In the genomic region with DNA sequence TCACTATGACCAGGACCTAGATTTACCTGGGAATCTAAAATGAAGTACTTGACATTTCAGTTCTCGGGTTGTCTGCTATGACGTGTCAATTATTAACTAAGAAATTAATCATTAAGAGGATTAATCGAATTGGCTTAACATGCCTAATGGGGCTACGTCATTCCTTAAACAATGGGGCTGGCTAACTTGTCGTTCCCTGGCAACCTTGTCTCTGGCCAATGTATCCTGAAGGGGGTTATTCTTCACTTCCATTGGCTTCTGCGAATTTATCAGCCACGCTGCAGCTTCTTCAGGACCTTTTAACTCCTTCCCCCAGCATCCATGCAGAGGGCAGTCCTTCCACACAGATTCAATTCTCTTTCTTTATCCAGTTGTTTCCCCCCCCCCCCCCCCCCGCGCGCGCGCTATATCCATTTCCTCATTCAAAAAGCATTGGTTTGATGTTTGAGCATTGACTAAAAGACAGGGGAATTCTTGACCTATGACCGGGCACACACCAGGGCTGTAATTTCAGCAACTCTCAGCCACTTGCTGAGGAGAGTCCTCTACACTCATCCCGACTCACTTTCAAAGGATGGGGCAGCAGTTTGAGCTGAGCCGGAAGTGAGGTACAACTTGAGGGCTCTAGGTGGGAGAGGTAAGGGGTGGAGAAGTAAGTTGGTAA, we compare ENCODE assay signal across 13 mouse cellular contexts.
A peak's percentile ranks its signal among the peaks of the same experiment; 100 is the strongest.
DNase-seq lines count a peak whose midpoint lies in the region; ATAC-seq and TF ChIP-seq lines count a peak whose summit lies in the region.
"Had no signal": no experiment of that assay in that cellular context is flagged by ENCODE, and none has a peak within 500 bp of the region (broad histone marks: within the 10 kb centered on the region; RNA-seq: fewer than 3 reads in every experiment).

No protein-coding gene starts in this region.

- no peak overlapping the region for H3K4me2 ChIP-seq in heart, postnatal 0 days (ENCODE audit: low read depth, low read length)
- peak overlapping the region; percentile 26 for H3K4me2 ChIP-seq in intestine, embryonic 16.5 days (ENCODE audit: low read depth, low read length)
- H3K4me2 ChIP-seq in kidney, postnatal 0 days (ENCODE audit: low read length): no peak overlapping the region; the same call in 1 of the 2 replicates
- H3K4me2 ChIP-seq in forebrain, embryonic 14.5 days (ENCODE audit: low read length): no peak overlapping the region
- H3K4me2 ChIP-seq: midbrain, embryonic 12.5 days; neural tube, embryonic 12.5 days had no signal

- H3K4me1 ChIP-seq in heart, postnatal 0 days (ENCODE audit: control insufficient read depth, insufficient read depth): peaks cover 14% of the 10 kb centered on the region; the same call in 1 of the 2 replicates
- peaks cover 11% of the 10 kb centered on the region; the same call in 1 of the 2 replicates for H3K4me1 ChIP-seq in intestine, embryonic 16.5 days (ENCODE audit: control insufficient read depth, insufficient read depth, low read length)
- 0 out of 2 replicates have a peak, but pooled peaks cover 11% of the 10 kb centered on the region for H3K4me1 ChIP-seq in kidney, postnatal 0 days (replicated peaks; ENCODE audit: insufficient read depth, low read length)
- H3K4me1 ChIP-seq in small intestine, adult 2 months (ENCODE audit: control insufficient read depth, insufficient read depth, insufficient read length, low read length): peaks cover 10% of the 10 kb centered on the region; the same call in 1 of the 2 replicates
- H3K4me1 ChIP-seq in forebrain, embryonic 14.5 days (ENCODE audit: control insufficient read depth, insufficient read depth, low read length): no peaks in the 10 kb centered on the region

- TF ChIP-seq CTCF in heart, postnatal 0 days (IDR thresholded peaks at IDR 0.05; ENCODE audit: low read depth): no peak
- TF ChIP-seq CTCF in kidney, postnatal 0 days (IDR thresholded peaks at IDR 0.05; ENCODE audit: low read depth): no peak
- TF ChIP-seq CTCF in small intestine, adult 2 months (IDR thresholded peaks at IDR 0.05; ENCODE audit: extremely low read depth, insufficient read length, insufficient replicate concordance, low read depth, low read length): no peak

- H3K4me3 ChIP-seq in heart, postnatal 0 days (ENCODE audit: low read depth, low read length): no peak overlapping the region
- 0 out of 2 replicates have a peak overlapping the region, but pooled peaks have one; percentile 7 for H3K4me3 ChIP-seq in intestine, embryonic 16.5 days (ENCODE audit: low read length)
- no peak overlapping the region for H3K4me3 ChIP-seq in kidney, postnatal 0 days (replicated peaks; ENCODE audit: low read depth, low read length)
- H3K4me3 ChIP-seq in small intestine, adult 2 months (ENCODE audit: low read depth, low read length): peak overlapping the region; percentile 20
- no peak overlapping the region for H3K4me3 ChIP-seq in forebrain, embryonic 14.5 days (ENCODE audit: low read depth, low read length)
- H3K4me3 ChIP-seq: erythroblast, embryonic 14.5 days; midbrain, embryonic 12.5 days; neural tube, embryonic 12.5 days had no signal

- H3K36me3 ChIP-seq in heart, postnatal 0 days (replicated peaks; ENCODE audit: control insufficient read depth, insufficient read depth, low read length): no peaks in the 10 kb centered on the region
- no peaks in the 10 kb centered on the region for H3K36me3 ChIP-seq in intestine, embryonic 16.5 days (ENCODE audit: control insufficient read depth, insufficient read depth, low read length)
- no peaks in the 10 kb centered on the region for H3K36me3 ChIP-seq in kidney, postnatal 0 days (ENCODE audit: insufficient read depth, low read length)
- no peaks in the 10 kb centered on the region for H3K36me3 ChIP-seq in small intestine, adult 2 months (ENCODE audit: control insufficient read depth, insufficient read depth, low read length)
- no peaks in the 10 kb centered on the region for H3K36me3 ChIP-seq in forebrain, embryonic 14.5 days (ENCODE audit: control insufficient read depth, insufficient read depth, low read length)
- H3K36me3 ChIP-seq: midbrain, embryonic 12.5 days; neural tube, embryonic 12.5 days had no signal

- no peaks in the 10 kb centered on the region for H3K27me3 ChIP-seq in heart, postnatal 0 days (ENCODE audit: control insufficient read depth, insufficient read depth, low read length)
- H3K27me3 ChIP-seq in intestine, embryonic 16.5 days (replicated peaks; ENCODE audit: control insufficient read depth, insufficient read depth, low read length): no peaks in the 10 kb centered on the region
- H3K27me3 ChIP-seq in kidney, postnatal 0 days (ENCODE audit: insufficient read depth, low read length): no peaks in the 10 kb centered on the region
- H3K27me3 ChIP-seq in small intestine, adult 2 months (ENCODE audit: control insufficient read depth, insufficient read depth, low read length): no peaks in the 10 kb centered on the region
- H3K27me3 ChIP-seq in forebrain, embryonic 14.5 days (replicated peaks; ENCODE audit: control insufficient read depth, insufficient read depth, low read length): no peaks in the 10 kb centered on the region
- H3K27me3 ChIP-seq: midbrain, embryonic 12.5 days; neural tube, embryonic 12.5 days had no signal

- 0 out of 2 replicates have a peak overlapping the region, but pooled peaks have one; percentile 5 for H3K9ac ChIP-seq in heart, postnatal 0 days (replicated peaks; ENCODE audit: low read depth, low read length)
- no peak overlapping the region for H3K9ac ChIP-seq in intestine, embryonic 16.5 days (ENCODE audit: low read depth, low read length)
- no peak overlapping the region for H3K9ac ChIP-seq in kidney, postnatal 0 days (ENCODE audit: low read depth, low read length)
- H3K9ac ChIP-seq in forebrain, embryonic 14.5 days (ENCODE audit: low read length): no peak overlapping the region
- H3K9ac ChIP-seq: midbrain, embryonic 12.5 days; neural tube, embryonic 12.5 days had no signal

- H3K9me3 ChIP-seq in heart, postnatal 0 days (replicated peaks; ENCODE audit: control insufficient read depth, low read length): no peaks in the 10 kb centered on the region
- H3K9me3 ChIP-seq in intestine, embryonic 16.5 days (ENCODE audit: control insufficient read depth, low read length): no peaks in the 10 kb centered on the region
- no peaks in the 10 kb centered on the region for H3K9me3 ChIP-seq in kidney, postnatal 0 days (replicated peaks; ENCODE audit: low read length)
- no peaks in the 10 kb centered on the region for H3K9me3 ChIP-seq in forebrain, embryonic 14.5 days (replicated peaks; ENCODE audit: control insufficient read depth, low read length)
- H3K9me3 ChIP-seq: midbrain, embryonic 12.5 days; neural tube, embryonic 12.5 days had no signal

- H3K27ac ChIP-seq in heart, postnatal 0 days (ENCODE audit: low read depth): peak overlapping the region; percentile 78
- peak overlapping the region; percentile 48; the same call in 1 of the 2 replicates for H3K27ac ChIP-seq in intestine, embryonic 16.5 days (ENCODE audit: low read length)
- peak overlapping the region; percentile 87 for H3K27ac ChIP-seq in kidney, postnatal 0 days
- peak overlapping the region; percentile 4; the same call in 1 of the 2 replicates for H3K27ac ChIP-seq in small intestine, adult 2 months (ENCODE audit: insufficient read depth, low read depth, low read length)
- H3K27ac ChIP-seq in forebrain, embryonic 14.5 days (ENCODE audit: low read depth, low read length): no peak overlapping the region
- H3K27ac ChIP-seq: midbrain, embryonic 12.5 days; neural tube, embryonic 12.5 days had no signal

- TF ChIP-seq EP300 in heart, postnatal 0 days (IDR thresholded peaks at IDR 0.05; ENCODE audit: low read depth): no peak

- WGBS in heart, postnatal 0 days: 84% methylated on average over 13 of the region's 15 CpGs
- WGBS in intestine, embryonic 16.5 days: 53% methylated on average over 14 of the region's 15 CpGs
- 68% methylated on average over 14 of the region's 15 CpGs for WGBS in kidney, postnatal 0 days
- WGBS in small intestine, adult 2 months: 31% methylated on average over 15 of the region's 15 CpGs
- 71% methylated on average over 14 of the region's 15 CpGs for WGBS in forebrain, embryonic 14.5 days

- DNase-seq in heart, postnatal 0 days (ENCODE audit: low spot score): no peak
- DNase-seq in heart, adult 18-20 months: no peak
- peak; percentile 51 for DNase-seq in kidney, postnatal 0 days (ENCODE audit: low spot score)
- DNase-seq in ovary, postnatal 10 days (ENCODE audit: low spot score): no peak
- DNase-seq in adrenal gland, postnatal 14 days: no peak
- no peak for DNase-seq in forebrain, embryonic 14.5 days (ENCODE audit: low spot score)
- DNase-seq: right cerebral cortex, postnatal 14 days had no signal

- ATAC-seq in heart, postnatal 0 days (ENCODE audit: insufficient read depth, low read depth): no peak
- ATAC-seq in intestine, embryonic 16.5 days: peak; percentile 75
- ATAC-seq in kidney, postnatal 0 days (replicated peaks; ENCODE audit: low FRiP score, low read depth): peak; percentile 74
- ATAC-seq in forebrain, embryonic 14.5 days: no peak
- ATAC-seq: lung, postnatal 0 days had no signal

- TF ChIP-seq POLR2A in small intestine, adult 2 months (IDR thresholded peaks at IDR 0.05; ENCODE audit: low read depth, low read length): no peak

Comparison
In these comparisons a context has a peak if more than half of its experiments do, and no peak if none do; other contexts are left out.
1. ATAC-seq: peak in intestine, embryonic 16.5 days (single experiment) and kidney, postnatal 0 days (single experiment); none in heart, postnatal 0 days (single experiment) and forebrain, embryonic 14.5 days (single experiment).
2. H3K4me3 ChIP-seq: peak in intestine, embryonic 16.5 days (single experiment) and small intestine, adult 2 months (single experiment); none in heart, postnatal 0 days (single experiment), kidney, postnatal 0 days (single experiment) and forebrain, embryonic 14.5 days (single experiment).